Mouse (Mus musculus): ENCODE measurements around the gene Ttc23. TPM values are rescaled to one million over a fixed set of nuclear protein-coding genes. Genes with fewer than 3 reads are reported as not detected.

The Ttc23 gene
- total and polyA plus RNA-seq, 3 experiments, result 0.42 to 4.8 TPM; not detected in 1

DNA sequence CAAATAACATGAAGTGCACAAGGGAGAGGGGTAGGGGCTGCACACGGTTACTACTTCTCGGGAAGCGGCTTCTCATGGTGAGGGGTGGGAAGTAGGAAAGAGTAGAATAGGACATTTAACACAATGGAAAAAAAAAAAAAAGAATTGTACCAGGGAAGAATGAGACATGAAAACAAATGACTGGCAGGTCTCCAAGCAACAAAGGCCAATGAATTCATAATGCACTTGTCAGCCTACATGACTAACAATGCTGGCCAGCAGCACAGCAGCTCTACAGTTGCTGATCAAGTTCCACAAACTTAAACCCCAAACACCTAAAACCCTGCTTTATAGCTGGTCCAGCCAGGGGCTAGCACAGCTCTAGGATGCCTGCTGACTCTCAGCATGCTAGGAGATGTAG lies 8.2 kb upstream of the Ttc23 start:
- H3K4me3 ChIP-seq (ENCODE audit: control insufficient read depth in 1 of 2, insufficient read depth in 1 of 2, low read depth in 2 of 2, low read length in 2 of 2), result no peak overlapping the region
- H3K27ac ChIP-seq (ENCODE audit: control insufficient read depth, low read depth, low read length), result no peak overlapping the region
- no peaks in the 10 kb centered on the region for H3K27me3 ChIP-seq (ENCODE audit: control insufficient read depth in 1 of 2, insufficient read depth in 2 of 2, low read length in 2 of 2)
- H3K9me3 ChIP-seq (replicated peaks; ENCODE audit: insufficient read depth, low read length), result no peaks in the 10 kb centered on the region
- TF ChIP-seq ZMIZ1 (IDR thresholded peaks at IDR 0.05; ENCODE audit: low read depth, low read length) (no peak), GATA1 (IDR thresholded peaks at IDR 0.05; ENCODE audit: low read depth, low read length) (no peak), POLR2A (IDR thresholded peaks at IDR 0.05; ENCODE audit: control insufficient read depth in 1 of 2, insufficient read depth in 1 of 2, low read depth in 1 of 2, low read length in 2 of 2, poor library complexity in 1 of 2) (no peak), EP300 (IDR thresholded peaks at IDR 0.05; ENCODE audit: low read depth in 1 of 2, low read length in 2 of 2) (no peak), NRF1 (IDR thresholded peaks at IDR 0.05; ENCODE audit: insufficient read depth, low read depth, low read length, poor library complexity, severe bottlenecking) (no peak), ELF1 (IDR thresholded peaks at IDR 0.05; ENCODE audit: low read depth, low read length) (no peak), RAD21 (IDR thresholded peaks at IDR 0.05; ENCODE audit: low read depth, low read length) (no peak), GABPA (IDR thresholded peaks at IDR 0.05; ENCODE audit: low read depth, low read length) (no peak), MAZ (IDR thresholded peaks at IDR 0.05; ENCODE audit: low read depth, low read length) (no peak), POLR2AphosphoS2 (IDR thresholded peaks at IDR 0.05; ENCODE audit: low read length) (no peak), RCOR1 (IDR thresholded peaks at IDR 0.05; ENCODE audit: low read depth, low read length) (no peak)
- H3K4me1 ChIP-seq (ENCODE audit: control insufficient read depth in 1 of 2, insufficient read depth in 2 of 2, low read length in 2 of 2), result no peaks in the 10 kb centered on the region
- no peaks in the 10 kb centered on the region for H3K79me2 ChIP-seq (ENCODE audit: control insufficient read depth, insufficient read depth, low read length, poor library complexity)
- H3K36me3 ChIP-seq (ENCODE audit: control insufficient read depth in 1 of 2, insufficient read depth in 2 of 2, low read length in 2 of 2), result no peaks in the 10 kb centered on the region
- no peak overlapping the region for H3K9ac ChIP-seq (ENCODE audit: control insufficient read depth, low read depth, low read length, poor library complexity, severe bottlenecking)
- DNase-seq (ENCODE audit: low read depth, low spot score), result no peak

DNA sequence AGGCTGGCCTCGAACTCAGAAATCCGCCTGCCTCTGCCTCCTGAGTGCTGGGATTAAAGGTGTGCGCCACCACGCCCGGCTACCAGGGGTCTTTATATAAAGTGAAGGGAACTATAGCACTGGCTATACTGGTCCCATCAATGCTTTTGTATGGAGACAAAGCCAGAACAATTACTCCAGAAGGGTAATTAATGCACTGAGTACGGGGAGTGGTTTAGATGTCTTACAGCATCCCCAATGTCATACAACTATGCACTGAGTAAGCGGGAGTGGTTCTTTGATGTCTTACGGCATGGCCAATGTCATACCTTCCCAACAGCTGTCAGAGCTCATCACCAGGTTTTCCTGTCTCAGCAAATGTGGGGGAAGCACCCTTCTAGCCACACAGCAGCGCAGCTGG lies 4.3 kb upstream of the Ttc23 start:
- peaks cover 7% of the 10 kb centered on the region; the same call in 1 of the 2 replicates for H3K79me2 ChIP-seq (ENCODE audit: control insufficient read depth, insufficient read depth, low read length, poor library complexity)
- H3K36me3 ChIP-seq (ENCODE audit: control insufficient read depth in 1 of 2, insufficient read depth in 2 of 2, low read length in 2 of 2), result peaks cover 0 to 5% of the 10 kb centered on the region in 2 experiments; a peak in 2 of 4 replicates
- H3K4me1 ChIP-seq (ENCODE audit: control insufficient read depth in 1 of 2, insufficient read depth in 2 of 2, low read length in 2 of 2), result no peaks in the 10 kb centered on the region
- H3K9me3 ChIP-seq (replicated peaks; ENCODE audit: insufficient read depth, low read length), result no peaks in the 10 kb centered on the region
- no peak overlapping the region for H3K27ac ChIP-seq (ENCODE audit: control insufficient read depth, low read depth, low read length)
- H3K27me3 ChIP-seq (ENCODE audit: control insufficient read depth in 1 of 2, insufficient read depth in 2 of 2, low read length in 2 of 2), result no peaks in the 10 kb centered on the region
- H3K4me3 ChIP-seq (ENCODE audit: control insufficient read depth in 1 of 2, insufficient read depth in 1 of 2, low read depth in 2 of 2, low read length in 2 of 2), result no peak overlapping the region
- TF ChIP-seq ETS1 (IDR thresholded peaks at IDR 0.05; ENCODE audit: low read depth, low read length) (no peak), MAX (IDR thresholded peaks at IDR 0.05; ENCODE audit: low read length) (no peak), JUND (IDR thresholded peaks at IDR 0.05; ENCODE audit: low read depth, low read length) (no peak), TAL1 (IDR thresholded peaks at IDR 0.05; ENCODE audit: low read length) (no peak), HCFC1 (IDR thresholded peaks at IDR 0.05; ENCODE audit: low read depth, low read length) (no peak), GABPA (IDR thresholded peaks at IDR 0.05; ENCODE audit: low read depth, low read length) (no peak), ZNF384 (IDR thresholded peaks at IDR 0.05; ENCODE audit: low read depth, low read length) (no peak), POLR2A (IDR thresholded peaks at IDR 0.05; ENCODE audit: control insufficient read depth in 1 of 2, insufficient read depth in 1 of 2, low read depth in 1 of 2, low read length in 2 of 2, poor library complexity in 1 of 2) (no peak), MAFK (IDR thresholded peaks at IDR 0.05; ENCODE audit: borderline replicate concordance, low read depth, low read length) (no peak), MYC (IDR thresholded peaks at IDR 0.05; ENCODE audit: low read depth, low read length) (no peak), CTCF (IDR thresholded peaks at IDR 0.05 in 2 of 3, conservative IDR thresholded peaks at IDR 0.05 in 1 of 3; ENCODE audit: control insufficient read depth in 1 of 3, insufficient read depth in 1 of 3, low read depth in 2 of 3, low read length in 3 of 3, poor library complexity in 1 of 3, severe bottlenecking in 1 of 3) (no peak), CHD1 (IDR thresholded peaks at IDR 0.05; ENCODE audit: low read depth, low read length) (no peak), SIN3A (IDR thresholded peaks at IDR 0.05; ENCODE audit: low read length) (no peak), E2F4 (IDR thresholded peaks at IDR 0.05; ENCODE audit: borderline replicate concordance, low read depth, low read length) (no peak), TCF12 (IDR thresholded peaks at IDR 0.05; ENCODE audit: low read depth, low read length) (no peak), USF1 (IDR thresholded peaks at IDR 0.05; ENCODE audit: low read depth, low read length) (no peak), TBP (IDR thresholded peaks at IDR 0.05; ENCODE audit: low read depth, low read length) (no peak), POLR2AphosphoS5 (IDR thresholded peaks at IDR 0.05; ENCODE audit: borderline replicate concordance, low read depth, low read length) (no peak), EP300 (IDR thresholded peaks at IDR 0.05; ENCODE audit: low read depth in 1 of 2, low read length in 2 of 2) (no peak)
- DNase-seq (ENCODE audit: low read depth, low spot score), result no peak
- H3K9ac ChIP-seq (ENCODE audit: control insufficient read depth, low read depth, low read length, poor library complexity, severe bottlenecking), result no peak overlapping the region
